Mouse (Mus musculus) layer of hippocampus, adult 6 months (tissue): ENCODE measurements around the gene Tmem184a. TPM values are rescaled to one million over a fixed set of nuclear protein-coding genes. Genes with fewer than 3 reads are reported as not detected.

Experiments
- long read RNA-seq, 2 experiments: library from polyadenylated mRNA; unstranded; transcript quantifications; one replicate each; pipeline ENCODE4 v2.0.0; 2019 to 2020
- microRNA-seq: library from miRNA; unstranded; fragments of <30 nt; microRNA quantifications from one replicate; pipeline ENCODE4 v1.2.0, GENCODE M21; 2020
- polyA plus RNA-seq: library from polyadenylated mRNA; unstranded; fragments of <200 nt; fragmentation: Nextera tagmentation; gene quantifications from 2 replicates; pipeline ENCODE4 v1.2.3, GENCODE M21; 2021

The Tmem184a gene
- polyA plus RNA-seq = 0.09 and 1.6 TPM in 2 replicates
- long read RNA-seq, experiment 1 = 0 reads
- long read RNA-seq, experiment 2 = 0 reads

DNA sequence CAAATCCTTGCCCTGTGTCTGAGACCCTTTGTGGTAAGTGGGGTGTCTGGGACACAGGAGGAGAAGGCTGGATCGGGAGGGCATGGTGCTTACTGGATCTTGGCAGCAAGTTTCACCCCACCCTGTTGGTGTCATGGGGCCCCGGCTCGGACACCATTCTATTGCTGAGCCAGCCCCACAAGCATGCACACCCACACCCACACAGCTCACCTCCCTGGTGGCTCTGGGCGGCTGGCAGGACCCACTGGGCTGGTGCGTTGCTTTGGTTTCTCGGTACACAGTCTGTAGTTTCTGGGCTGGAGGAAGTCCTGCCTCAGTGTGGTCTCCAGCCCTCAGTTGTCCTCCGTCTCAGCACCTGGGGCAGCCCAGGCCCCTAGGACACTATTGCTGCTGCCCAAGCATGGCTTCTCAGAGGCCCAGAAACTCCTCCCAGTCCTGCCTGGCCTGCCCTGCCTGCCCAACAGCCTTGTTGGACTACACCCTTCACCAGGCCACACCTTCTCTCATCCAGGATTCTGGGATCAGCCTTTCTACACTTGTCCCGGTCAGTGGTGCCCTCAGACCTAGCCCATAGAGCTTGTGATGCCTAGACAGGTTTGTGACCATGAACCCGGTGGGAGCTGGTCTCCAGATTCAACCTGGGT is at the start of gene Tmem184a:
TSS of gene Tmem184a (minus strand) at position 380 of the 644 bp plus-strand sequence.

DNA sequence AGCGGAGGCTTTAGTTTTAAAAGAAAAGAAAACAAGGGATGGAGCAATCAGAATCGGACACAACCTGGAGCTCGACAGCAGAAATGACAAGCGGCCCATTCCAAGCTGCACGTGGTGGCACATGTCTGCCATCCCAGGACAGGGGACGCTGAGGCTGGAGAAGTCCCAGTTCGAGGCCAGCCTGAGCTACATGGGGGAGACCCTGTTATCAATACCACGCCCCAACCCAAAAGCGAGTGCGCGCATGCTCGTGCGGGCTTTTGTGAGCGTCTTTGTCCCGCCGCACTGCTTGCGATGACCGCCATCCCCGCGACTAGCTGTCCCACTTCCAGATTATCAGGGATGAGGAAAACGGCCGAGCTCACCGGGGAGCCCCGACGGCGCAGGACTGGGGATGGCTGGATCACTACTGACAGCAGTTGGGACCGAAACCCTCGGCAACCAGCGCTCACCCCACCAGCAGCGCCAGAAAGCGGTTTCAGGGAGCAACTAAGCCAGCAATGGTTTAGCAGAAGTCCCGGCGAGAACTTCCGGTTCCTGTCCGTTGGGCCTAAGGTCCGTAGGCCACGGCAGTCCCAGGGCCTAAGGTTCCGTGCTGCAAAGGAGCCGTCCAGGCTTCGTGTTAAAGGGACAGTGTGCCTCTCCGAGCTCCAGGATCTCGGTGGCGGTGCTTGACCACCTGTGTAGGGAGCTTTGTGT is 6.8 kb upstream of the Tmem184a start, which contains the start of the genes Gm26938 and Psmg3:
TSS of gene Gm26938 (minus strand) at position 51 of the 699 bp plus-strand sequence.
TSS of gene Psmg3 (minus strand) at position 529 of the 699 bp plus-strand sequence.

DNA sequence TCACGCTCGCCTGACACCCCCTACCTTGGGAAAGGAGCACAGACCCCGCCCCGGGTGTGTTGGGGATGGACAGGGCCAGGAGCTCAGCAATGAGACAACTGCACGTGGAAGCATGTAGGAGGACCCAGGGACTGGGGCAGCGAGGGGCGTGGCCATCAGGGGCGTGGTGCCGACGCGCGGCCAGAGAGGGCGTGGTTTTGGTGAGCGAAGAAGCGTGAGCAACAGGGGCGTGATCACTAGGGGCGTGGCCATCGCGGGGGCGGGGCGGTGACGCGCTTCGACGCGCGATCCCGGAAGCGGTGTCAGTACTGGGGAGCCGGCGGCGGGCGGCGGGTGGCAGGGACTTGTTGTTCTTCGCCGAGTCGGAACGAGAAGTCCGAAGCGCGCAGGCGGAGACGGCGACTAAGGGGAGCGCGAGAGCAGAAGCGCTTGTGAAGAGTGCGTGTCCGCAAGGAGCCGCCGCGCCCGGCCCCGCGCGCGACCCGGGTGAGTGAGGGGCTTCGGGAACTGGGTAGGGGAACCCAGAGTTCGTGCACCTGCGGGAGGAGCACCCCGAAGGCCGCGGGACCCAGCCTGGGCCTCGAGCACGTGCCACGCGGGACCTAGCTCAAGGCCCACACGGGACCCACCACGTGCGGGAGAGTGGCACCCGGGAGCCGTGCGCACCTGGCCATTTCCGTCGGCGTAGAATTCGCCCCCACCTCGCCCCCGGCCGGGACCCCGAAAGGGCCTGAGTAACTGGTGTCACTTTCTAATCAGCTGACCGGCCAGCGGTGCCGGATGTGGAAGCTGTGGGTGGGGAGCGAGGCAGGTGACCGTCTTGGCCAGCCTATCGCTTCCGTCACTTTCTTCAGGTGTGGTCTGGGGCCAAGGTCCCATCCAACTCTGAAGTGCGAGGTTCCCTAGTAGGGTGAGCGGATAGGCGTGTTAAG is 28.2 kb downstream of the Tmem184a start, which contains the start of gene Mafk:
TSS of gene Mafk (plus strand) at position 287 of the 932 bp plus-strand sequence.

DNA sequence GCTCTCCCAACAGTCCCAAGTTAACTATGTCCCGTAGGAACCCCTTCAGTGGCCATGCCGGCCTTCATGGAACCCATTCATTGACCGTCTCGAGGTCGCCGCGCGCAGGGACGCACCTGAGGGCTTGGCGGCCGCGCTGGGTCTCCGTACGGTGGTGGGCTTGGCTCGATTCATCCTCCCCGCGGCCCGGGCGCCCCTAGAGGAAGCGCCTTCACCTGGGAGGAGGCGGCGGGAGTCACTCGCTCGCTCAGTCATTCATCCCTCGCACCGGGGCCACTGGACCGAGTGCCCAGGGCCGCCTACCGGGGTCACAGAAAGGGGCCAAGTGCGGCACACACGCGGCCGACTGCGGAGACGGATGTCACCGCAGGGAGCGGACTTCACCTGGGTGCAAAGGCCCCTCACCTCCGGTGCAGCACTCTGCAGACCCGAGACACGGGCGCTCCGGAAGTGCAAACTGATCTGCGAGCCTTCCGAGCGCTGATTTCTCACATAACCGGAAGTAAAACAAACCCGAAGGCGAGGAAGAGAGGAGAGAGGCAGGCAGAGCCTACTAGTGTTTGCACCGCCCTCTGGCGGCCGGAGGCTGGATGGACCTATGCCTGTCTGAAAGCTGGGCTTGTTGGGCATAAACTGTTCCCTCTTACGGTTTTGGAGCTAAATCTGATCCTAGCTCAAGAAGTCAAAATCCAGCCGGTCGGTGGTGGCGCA is 44.3 kb downstream of the Tmem184a start, which contains the start of gene Ints1:
TSS of gene Ints1 (minus strand) at position 459 of the 711 bp plus-strand sequence.

Small RNA genes lying within 50 kb of the gene (microRNA-seq; reads per million reads assigned to microRNA genes)
- gene Mir7037 = 7.5 reads per million, percentile 26 among the genes with 10 or more reads in this experiment

Other genes with a start within 250 kb of the Tmem184a start
- 1.5 and 1.9 TPM in 2 replicates for gene Micall2, start 83.6 kb downstream of the Tmem184a start, polyA plus RNA-seq
- gene Ints1, start 44.2 kb downstream of the Tmem184a start, polyA plus RNA-seq = 17.1 and 20.3 TPM in 2 replicates
- gene Mafk, start 28.4 kb downstream of the Tmem184a start, polyA plus RNA-seq = 1.0 and 1.6 TPM in 2 replicates
- not detected in 2 replicates for gene Gm26938, start 6.5 kb upstream of the Tmem184a start, polyA plus RNA-seq
- 36.8 and 42.3 TPM in 2 replicates for gene Psmg3, start 7.0 kb upstream of the Tmem184a start, polyA plus RNA-seq
- 4.3 and 5.0 TPM in 2 replicates for gene Elfn1, start 88.0 kb upstream of the Tmem184a start, polyA plus RNA-seq